Mouse (Mus musculus) megakaryocyte-erythroid progenitor cell, adult 5-6 weeks (primary cell): ENCODE data around the gene Dnttip2. TPM values are rescaled to one million over a fixed set of nuclear protein-coding genes. Genes with fewer than 3 reads are reported as not detected.

ENCODE experiments used
- ATAC-seq: replicated peaks from 2 replicates; pipeline ENCODE4 v1.8.0; 2016; ENCODE audit warnings: mild to moderate bottlenecking, inconsistent platforms; ENCODE audit not compliant: severe bottlenecking, poor library complexity, low FRiP score, low TSS enrichment
- total RNA-seq, 2 experiments: library from RNA; stranded (forward) in 1 of 2; stranded (reverse) in 1 of 2; fragments of 200-1000, 215-1000 nt in 1 of 2; fragments of >200 nt in 1 of 2; fragmentation: Nextera tagmentation in 1 of 2; gene quantifications; 2 replicates each; pipeline ENCODE4 v1.2.3; 2014 to 2017

Dnttip2 gene
- total RNA-seq, 2 experiments from 2014 or later, result 97.9 to 179 TPM

- peak; percentile 47; the same call in 1 of the 2 replicates for ATAC-seq
Measured at GRCm38 (mm10) chr3:122316621-122317020, 42.4 kb downstream of the Dnttip2 start.

GRCm38 (mm10) chr3:122317339-122317738 lies 43.2 kb downstream of the Dnttip2 start:
- ATAC-seq, result no peak

- ATAC-seq, result no peak
Measured at GRCm38 (mm10) chr3:122322226-122322625, 48.0 kb downstream of the Dnttip2 start.

DNA sequence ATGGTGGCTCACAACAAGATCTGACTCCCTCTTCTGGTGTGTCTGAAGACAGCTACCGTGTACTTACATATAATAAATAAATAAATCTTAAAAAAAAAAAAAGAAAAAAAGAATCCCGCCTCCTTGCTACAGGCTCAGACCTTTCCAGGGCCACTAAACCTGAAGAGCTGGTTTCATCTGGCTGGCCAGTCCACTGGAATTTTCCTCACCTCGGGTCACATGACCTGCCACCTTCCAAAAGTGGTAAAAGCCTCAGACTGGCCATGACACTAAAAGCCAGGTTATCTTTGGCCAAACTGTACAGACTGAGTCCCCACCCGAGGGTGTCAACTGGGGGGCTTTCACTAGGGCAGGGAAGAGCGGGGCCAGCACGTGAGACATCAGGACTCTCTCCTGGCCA lies 49.7 kb downstream of the Dnttip2 start:
- ATAC-seq, result no peak

GRCm38 (mm10) chr3:122324528-122324927 lies 50.3 kb downstream of the Dnttip2 start:
- 0 out of 2 replicates have a peak, but pooled peaks have one; percentile 32 for ATAC-seq

DNA sequence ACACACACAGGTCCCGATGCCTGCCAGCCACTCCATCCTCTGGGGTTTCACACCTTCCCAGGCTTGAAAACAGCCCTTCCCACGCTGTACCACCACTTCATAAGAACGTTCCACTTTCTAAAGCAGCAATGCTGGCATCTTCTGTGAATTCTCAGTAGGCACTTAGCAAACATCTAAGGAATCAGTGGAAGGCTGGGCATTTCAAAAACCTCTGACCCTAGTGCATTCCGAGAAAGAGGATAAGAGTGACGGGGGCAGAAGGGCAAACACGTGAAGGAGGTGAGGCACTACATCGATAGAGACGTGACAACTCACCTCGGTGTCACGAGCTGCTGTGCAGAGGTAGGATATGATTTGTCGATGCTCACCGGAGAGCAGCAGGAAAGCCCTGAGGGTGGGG lies 56.3 kb downstream of the Dnttip2 start:
- ATAC-seq, result no peak

DNA sequence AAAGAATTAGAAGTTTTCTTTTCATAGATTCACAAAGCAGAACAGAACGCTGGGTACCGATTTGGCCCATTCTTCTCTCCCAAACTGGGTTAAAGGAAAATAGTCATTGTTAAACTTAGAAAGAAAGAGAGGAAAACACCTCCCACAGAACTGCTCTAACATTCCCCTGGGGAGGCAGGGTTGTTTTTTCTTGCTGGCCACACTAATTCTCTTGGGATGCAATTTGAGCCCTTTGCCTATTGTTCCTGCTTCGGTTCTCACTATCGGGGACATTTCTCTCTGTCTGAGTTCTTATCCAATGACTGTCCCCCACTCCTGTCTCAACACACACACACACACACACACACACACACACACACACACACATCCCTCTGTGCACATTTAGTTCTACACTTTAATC lies 59.3 kb downstream of the Dnttip2 start:
- ATAC-seq, result no peak

- no peak for ATAC-seq
Measured at GRCm38 (mm10) chr3:122333902-122334301, 59.7 kb downstream of the Dnttip2 start.

DNA sequence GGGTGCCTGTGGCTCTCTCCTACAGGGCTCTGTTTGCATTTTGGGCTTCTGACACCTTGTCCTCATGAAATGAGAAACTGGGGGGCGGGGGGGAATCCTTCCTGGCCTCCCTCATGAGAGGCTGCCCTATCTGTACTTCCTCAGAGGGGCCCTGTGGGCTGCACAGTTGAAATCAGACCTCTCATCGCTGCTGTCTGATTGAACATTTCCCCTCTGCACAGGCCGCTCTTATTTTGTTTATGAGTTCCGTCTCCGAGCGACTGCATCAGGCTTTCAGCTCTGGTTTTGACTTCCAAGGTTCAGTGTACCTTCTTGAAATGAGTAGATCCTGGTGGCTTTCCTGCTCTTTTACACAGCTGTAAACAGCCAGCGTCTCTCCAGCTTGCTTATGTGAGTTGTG lies 60.2 kb downstream of the Dnttip2 start:
- ATAC-seq, result peak; percentile 65

Other genes with a start within 250 kb of the Dnttip2 start
- not detected in 2 replicates for gene Abca4, start 229.9 kb upstream of the Dnttip2 start, total RNA-seq (2014; fragmentation: Nextera tagmentation)
- 0.15 TPM in 1 of 2 replicates, not detected in the other for gene Abca4, start 229.9 kb upstream of the Dnttip2 start, total RNA-seq (2017)
- gene Gclm, start 28.8 kb upstream of the Dnttip2 start, total RNA-seq (2014; fragmentation: Nextera tagmentation), result 293 and 359 TPM in 2 replicates
- 158 and 161 TPM in 2 replicates for gene Gclm, start 28.8 kb upstream of the Dnttip2 start, total RNA-seq (2017)
- gene Bcar3, start 19.7 kb downstream of the Dnttip2 start, total RNA-seq (2014; fragmentation: Nextera tagmentation), result 0.84 TPM in 1 of 2 replicates, not detected in the other
- not detected in 2 replicates for gene Bcar3, start 19.7 kb downstream of the Dnttip2 start, total RNA-seq (2017)